Mouse (Mus musculus): ENCODE results near the gene Gm9758.
"Not testable (repeated sequence)": the region's sequence is repeated elsewhere in the genome, so short reads cannot be mapped to it uniquely, and the experiment has no call there.

Gm9758 gene

GRCm38 (mm10) chr5:14914799-14915198 is at the start of gene Gm9758:
Gene Gm9758 (minus strand): TSS chr5:14914899.
- DNase-seq (ENCODE audit: low read depth in 2 of 2, low spot score in 2 of 2), result not testable (repeated sequence)

DNA sequence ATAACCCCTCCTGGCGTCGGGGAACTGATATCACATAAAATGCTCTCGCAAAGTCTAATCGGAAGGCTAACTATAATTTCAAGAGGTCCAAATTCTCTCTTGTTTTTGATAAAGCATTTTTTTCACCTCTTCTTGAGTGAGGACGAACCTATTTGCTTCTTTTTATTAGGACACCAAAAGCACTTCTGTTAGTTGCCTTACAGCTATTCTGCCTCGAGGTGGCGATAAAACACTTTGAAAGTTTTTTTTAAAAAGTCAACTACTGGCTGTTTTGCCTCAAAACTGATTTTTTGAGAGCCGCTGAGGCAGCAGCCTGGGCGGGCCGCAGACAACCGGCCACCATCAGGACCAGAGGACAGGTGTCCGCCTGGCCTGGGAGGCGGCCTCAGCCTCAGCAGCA is 49.1 kb upstream of the Gm9758 start:
- DNase-seq (ENCODE audit: low read depth in 2 of 2, low spot score in 2 of 2), result not testable (repeated sequence)

DNA sequence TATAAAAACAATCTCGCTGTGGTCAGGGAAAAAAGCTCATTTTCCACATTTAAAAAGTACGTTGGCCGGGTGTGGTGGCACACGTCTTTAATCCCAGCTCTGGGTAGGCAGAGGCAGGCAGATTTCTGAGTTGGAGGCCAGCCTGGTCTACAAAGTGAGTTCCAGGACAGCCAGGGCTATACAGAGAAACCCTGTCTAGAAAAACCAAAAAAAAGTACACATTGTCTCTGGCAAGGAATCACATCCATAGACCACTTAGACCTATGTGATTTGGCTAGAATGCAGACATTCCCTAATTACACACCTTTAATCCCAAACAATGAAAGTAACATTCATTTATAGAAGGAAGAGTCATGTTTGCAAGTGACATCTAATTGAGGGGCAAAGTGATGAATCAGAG is 46.8 kb upstream of the Gm9758 start:
- DNase-seq (ENCODE audit: low read depth in 2 of 2, low spot score in 2 of 2), result not testable (repeated sequence)

GRCm38 (mm10) chr5:14955928-14956706 is 41.4 kb upstream of the Gm9758 start:
- DNase-seq (ENCODE audit: low read depth in 2 of 2, low spot score in 2 of 2), result not testable (repeated sequence)

GRCm38 (mm10) chr5:14953587-14953986 is 38.9 kb upstream of the Gm9758 start:
- DNase-seq (ENCODE audit: low read depth in 2 of 2, low spot score in 2 of 2), result not testable (repeated sequence)

DNA sequence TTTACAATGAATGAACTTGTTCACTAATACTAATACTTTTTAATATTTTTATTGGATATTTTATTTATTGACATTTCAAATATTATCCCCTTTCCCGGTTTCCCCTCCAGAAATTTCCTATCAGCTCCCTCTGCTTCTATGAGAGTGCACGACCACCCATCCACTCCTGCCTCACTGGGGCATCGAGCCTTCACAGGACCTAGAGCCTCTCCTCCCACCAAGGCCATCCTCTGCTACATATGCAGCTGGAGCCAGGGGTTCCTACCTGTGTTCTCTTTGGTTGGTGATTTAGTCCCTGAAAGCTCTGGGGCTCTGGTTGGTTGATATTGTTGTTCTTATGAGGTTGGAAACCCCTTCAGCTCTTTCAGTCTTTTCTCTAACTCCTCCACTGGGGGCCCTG is 38.0 kb upstream of the Gm9758 start:
- not testable (repeated sequence) for DNase-seq (ENCODE audit: low read depth in 2 of 2, low spot score in 2 of 2)

- not testable (repeated sequence) for DNase-seq (ENCODE audit: low read depth in 2 of 2, low spot score in 2 of 2)
Observed at GRCm38 (mm10) chr5:14951822-14952221, 37.1 kb upstream of the Gm9758 start.

DNA sequence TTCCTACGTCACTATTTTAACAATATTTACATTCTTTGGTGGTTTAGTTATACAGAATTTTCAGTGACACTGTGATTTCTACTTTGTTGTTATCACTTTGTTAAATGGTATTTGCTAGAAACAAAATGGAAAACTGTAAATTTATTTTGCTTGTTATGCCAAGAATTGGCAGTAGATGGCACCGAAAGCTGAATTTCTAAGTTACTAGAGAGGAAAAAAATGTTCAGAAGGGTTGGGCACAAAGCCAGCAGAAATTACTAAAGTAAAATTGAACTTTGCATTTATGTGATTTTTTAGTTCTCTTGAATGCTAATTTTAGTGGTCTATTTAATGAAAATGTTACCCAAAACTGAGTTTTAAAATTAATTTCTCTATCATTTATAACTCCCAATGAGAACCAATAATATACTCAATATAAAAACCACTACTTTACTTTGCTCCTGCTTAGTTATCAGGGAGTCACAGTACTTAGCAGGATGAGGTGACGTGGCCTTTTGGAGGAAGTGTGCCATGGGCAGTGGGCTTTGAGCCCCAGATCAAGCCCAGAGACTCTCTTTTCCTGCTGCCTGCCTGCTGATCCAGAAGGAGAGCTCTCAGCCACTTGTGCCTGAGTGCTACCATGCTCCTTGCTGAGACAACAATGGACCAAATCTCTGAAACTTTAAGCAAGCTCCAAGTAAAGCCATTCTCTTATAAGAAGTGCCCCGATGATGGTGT is 32.9 kb upstream of the Gm9758 start:
- DNase-seq (ENCODE audit: low read depth in 2 of 2, low spot score in 2 of 2), result not testable (repeated sequence)

GRCm38 (mm10) chr5:14945524-14945923 is 30.8 kb upstream of the Gm9758 start:
- not testable (repeated sequence) for DNase-seq (ENCODE audit: low read depth in 2 of 2, low spot score in 2 of 2)

- not testable (repeated sequence) for DNase-seq (ENCODE audit: low read depth in 2 of 2, low spot score in 2 of 2)
Observed at GRCm38 (mm10) chr5:14941043-14941442, 26.3 kb upstream of the Gm9758 start.

DNA sequence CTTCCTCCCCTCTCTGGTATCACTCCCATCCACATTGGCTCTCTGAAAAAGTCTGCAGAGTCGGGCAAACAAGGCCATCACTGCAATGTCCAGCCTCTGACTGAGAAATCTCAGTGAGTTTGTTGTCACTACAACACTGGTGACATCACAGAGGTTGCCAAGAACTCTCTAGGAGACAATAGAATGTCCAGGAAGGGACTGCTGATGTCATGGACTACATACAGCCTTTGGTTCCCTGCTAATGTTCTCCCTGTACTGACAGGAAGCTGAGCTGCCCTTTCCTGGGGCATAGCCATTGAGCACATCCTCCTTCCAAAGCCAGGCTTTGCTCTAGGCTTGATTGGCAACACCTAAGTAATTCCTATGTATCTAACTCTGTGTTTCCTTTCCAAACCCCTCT is 23.6 kb upstream of the Gm9758 start, which contains the start of gene Speer4e:
TSS of gene Speer4e (minus strand) at position 101 of the 400 bp plus-strand sequence.
- DNase-seq (ENCODE audit: low read depth in 2 of 2, low spot score in 2 of 2), result not testable (repeated sequence)

DNA sequence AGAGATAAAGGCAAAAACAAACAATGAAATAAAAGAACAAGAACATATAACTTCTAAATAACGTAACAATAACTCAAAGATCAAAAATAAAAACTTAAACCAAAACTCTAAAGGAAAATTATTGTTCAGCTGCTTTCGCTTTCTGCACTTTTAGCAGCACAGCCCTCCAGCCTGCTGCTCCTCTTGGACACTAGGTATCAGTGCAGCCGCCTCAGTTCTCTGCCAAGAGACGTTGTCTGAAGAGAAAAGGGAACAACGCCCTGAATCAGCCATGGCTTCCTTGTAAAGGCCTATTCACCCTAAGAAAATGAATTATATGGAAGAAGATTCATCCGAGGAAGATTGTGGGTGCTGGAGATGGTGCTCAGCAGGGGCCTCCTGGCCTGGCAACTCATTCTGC is 19.0 kb upstream of the Gm9758 start:
- DNase-seq (ENCODE audit: low read depth in 2 of 2, low spot score in 2 of 2), result not testable (repeated sequence)

DNA sequence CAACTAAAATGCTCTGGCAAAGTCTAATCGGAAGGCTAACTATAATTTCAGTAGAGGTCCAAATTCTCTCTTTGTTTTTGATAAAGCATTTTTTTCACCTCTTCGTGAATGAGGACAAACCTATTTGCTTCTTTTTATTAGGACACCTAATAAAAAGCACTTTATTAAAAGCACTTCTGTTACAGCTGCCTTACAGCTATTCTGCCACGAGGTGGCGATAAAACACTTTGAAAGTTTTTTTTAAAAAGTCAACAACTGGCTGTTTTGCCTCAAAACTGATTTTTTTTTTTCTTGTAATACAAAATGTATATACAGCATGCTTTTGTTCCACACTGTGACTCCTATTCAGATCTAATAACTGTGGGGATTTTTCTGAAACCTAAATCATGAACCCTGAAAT is 12.3 kb upstream of the Gm9758 start:
- DNase-seq (ENCODE audit: low read depth in 2 of 2, low spot score in 2 of 2), result not testable (repeated sequence)

GRCm38 (mm10) chr5:14914361-14914760 is 338 bp downstream of the Gm9758 start:
- not testable (repeated sequence) for DNase-seq (ENCODE audit: low read depth in 2 of 2, low spot score in 2 of 2)

DNA sequence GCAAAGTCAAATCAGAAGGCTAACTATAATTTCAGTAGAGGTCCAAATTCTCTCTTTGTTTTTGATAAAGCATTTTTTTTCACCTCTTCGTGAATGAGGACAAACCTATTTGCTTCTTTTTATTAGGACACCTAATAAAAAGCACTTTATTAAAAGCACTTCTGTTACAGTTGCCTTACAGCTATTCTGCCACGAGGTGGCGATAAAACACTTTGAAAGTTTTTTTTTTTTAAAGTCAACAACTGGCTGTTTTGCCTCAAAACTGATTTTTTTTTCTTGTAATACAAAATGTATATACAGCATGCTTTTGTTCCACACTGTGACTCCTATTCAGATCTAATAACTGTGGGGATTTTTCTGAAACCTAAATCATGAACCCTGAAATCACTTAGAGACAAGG is 11.2 kb downstream of the Gm9758 start:
- not testable (repeated sequence) for DNase-seq (ENCODE audit: low read depth in 2 of 2, low spot score in 2 of 2)

GRCm38 (mm10) chr5:14892242-14892641 is 22.5 kb downstream of the Gm9758 start:
- no peak for DNase-seq (ENCODE audit: low read depth in 2 of 2, low spot score in 2 of 2)

DNA sequence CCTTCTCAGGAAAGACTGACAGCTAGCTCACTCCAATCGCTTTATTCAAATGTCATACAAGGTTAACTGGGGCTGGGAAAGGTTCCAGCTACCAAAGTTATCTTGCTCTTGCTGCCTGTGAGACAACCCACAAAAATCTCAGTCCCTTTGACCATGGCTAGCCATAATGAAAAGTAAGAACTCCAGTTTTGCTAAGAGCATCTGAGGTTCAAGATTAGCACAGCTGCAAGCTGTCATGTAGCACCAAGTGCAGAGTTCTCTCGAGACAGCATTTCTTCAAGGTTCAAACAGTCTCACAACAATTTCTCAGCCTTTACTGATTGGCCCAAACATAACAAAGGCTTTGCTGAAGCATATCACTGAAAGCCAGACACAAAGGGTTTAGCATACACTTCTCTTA is 29.4 kb downstream of the Gm9758 start:
- DNase-seq (ENCODE audit: low read depth in 2 of 2, low spot score in 2 of 2), result not testable (repeated sequence)
